ENCODE assay signal across 23 mouse cellular contexts in genomic region chr5:97190695-97191094, GRCm38 (mm10).
DNase-seq lines count a peak whose midpoint lies in the region; ATAC-seq lines count a peak whose summit lies in the region.
"Had no signal": no experiment of that assay in that cellular context is flagged by ENCODE, and none has a peak within 500 bp of the region (broad histone marks: within the 10 kb centered on the region; RNA-seq: fewer than 3 reads in every experiment).

No protein-coding gene starts in this region.

- H3K4me1 ChIP-seq in intestine, embryonic 14.5 days (replicated peaks; ENCODE audit: control insufficient read depth, insufficient read depth, low read length) = peaks cover 4% of the 10 kb centered on the region; the same call in 1 of the 2 replicates
- no peaks in the 10 kb centered on the region; the same call in 1 of the 2 replicates for H3K4me1 ChIP-seq in intestine, embryonic 15.5 days (replicated peaks)
- H3K4me1 ChIP-seq in neural tube, embryonic 11.5 days (ENCODE audit: control insufficient read depth, insufficient read depth, low read length) = peaks cover 10% of the 10 kb centered on the region
- peaks cover 7% of the 10 kb centered on the region for H3K4me1 ChIP-seq in embryonic facial prominence, embryonic 14.5 days (ENCODE audit: control insufficient read depth, insufficient read depth, low read length)
- H3K4me1 ChIP-seq in limb, embryonic 15.5 days = peaks cover 9% of the 10 kb centered on the region; the same call in 1 of the 2 replicates
- H3K4me1 ChIP-seq: liver, embryonic 13.5 days; stomach, embryonic 15.5 days had no signal

- H3K9ac ChIP-seq in intestine, embryonic 14.5 days (ENCODE audit: low read length) = no peak overlapping the region
- no peak overlapping the region for H3K9ac ChIP-seq in intestine, embryonic 15.5 days
- H3K9ac ChIP-seq in neural tube, embryonic 11.5 days (ENCODE audit: low read length) = no peak overlapping the region
- H3K9ac ChIP-seq in embryonic facial prominence, embryonic 14.5 days (ENCODE audit: low read depth, low read length) = no peak overlapping the region
- no peak overlapping the region for H3K9ac ChIP-seq in limb, embryonic 15.5 days
- H3K9ac ChIP-seq: forebrain, embryonic 12.5 days; liver, embryonic 13.5 days; lung, embryonic 15.5 days; stomach, embryonic 15.5 days had no signal

- H3K9me3 ChIP-seq in intestine, embryonic 14.5 days (ENCODE audit: control insufficient read depth, low read length) = no peaks in the 10 kb centered on the region
- H3K9me3 ChIP-seq in intestine, embryonic 15.5 days = no peaks in the 10 kb centered on the region
- no peaks in the 10 kb centered on the region for H3K9me3 ChIP-seq in neural tube, embryonic 11.5 days (ENCODE audit: control insufficient read depth, low read length)
- no peaks in the 10 kb centered on the region for H3K9me3 ChIP-seq in embryonic facial prominence, embryonic 14.5 days (ENCODE audit: control insufficient read depth, low read length)
- H3K9me3 ChIP-seq in limb, embryonic 15.5 days = no peaks in the 10 kb centered on the region
- H3K9me3 ChIP-seq: forebrain, embryonic 12.5 days; liver, embryonic 13.5 days; lung, embryonic 15.5 days; midbrain, embryonic 10.5 days; stomach, embryonic 15.5 days had no signal

- DNase-seq in intestine, embryonic 14.5 days (ENCODE audit: low spot score) = no peak
- DNase-seq in neural tube, embryonic 11.5 days (ENCODE audit: low spot score) = peak; percentile 29
- no peak for DNase-seq in neural tube, embryonic 10.5 days (ENCODE audit: extremely low spot score, low spot score)
- peak; percentile 93 for DNase-seq in embryonic facial prominence, embryonic 14.5 days (ENCODE audit: low spot score)
- no peak for DNase-seq in natural killer cell, adult 2 months (ENCODE audit: low spot score in 2 of 2)
- DNase-seq: B cell, adult 2 months; cerebellum, adult 9-10 months; gastrocnemius, postnatal 25 days; heart, adult 2 months; heart, postnatal 4 days; kidney, adult 8-10 months; layer of hippocampus, postnatal 36 days; liver, embryonic 13.5 days; right cerebral cortex, postnatal 14 days; spleen, adult 18-20 months had no signal

- peak overlapping the region; percentile 36; the same call in 1 of the 2 replicates for H3K27ac ChIP-seq in intestine, embryonic 14.5 days (ENCODE audit: low read depth)
- H3K27ac ChIP-seq in intestine, embryonic 15.5 days = no peak overlapping the region
- H3K27ac ChIP-seq in neural tube, embryonic 11.5 days (ENCODE audit: low read depth, low read length) = no peak overlapping the region
- H3K27ac ChIP-seq in embryonic facial prominence, embryonic 14.5 days (replicated peaks; ENCODE audit: low read depth, low read length) = peak overlapping the region; percentile 36; the same call in 1 of the 2 replicates
- 0 out of 2 replicates have a peak overlapping the region, but pooled peaks have one; percentile 17 for H3K27ac ChIP-seq in limb, embryonic 15.5 days
- H3K27ac ChIP-seq: forebrain, embryonic 12.5 days; heart, adult 2 months; layer of hippocampus, adult 2 months; liver, embryonic 13.5 days; lung, embryonic 15.5 days; macrophage; midbrain, embryonic 10.5 days; stomach, embryonic 15.5 days had no signal

- 30% methylated on average over 3 of the region's 3 CpGs for WGBS in intestine, embryonic 14.5 days
- WGBS in intestine, embryonic 15.5 days = 37% methylated on average over 3 of the region's 3 CpGs
- WGBS in neural tube, embryonic 11.5 days = 39% methylated on average over 3 of the region's 3 CpGs
- WGBS in embryonic facial prominence, embryonic 14.5 days = 21% methylated on average over 3 of the region's 3 CpGs
- WGBS in limb, embryonic 15.5 days = 19% methylated on average over 3 of the region's 3 CpGs

- H3K27me3 ChIP-seq in intestine, embryonic 14.5 days (replicated peaks; ENCODE audit: control insufficient read depth, insufficient read depth, low read length) = no peaks in the 10 kb centered on the region
- no peaks in the 10 kb centered on the region for H3K27me3 ChIP-seq in intestine, embryonic 15.5 days (replicated peaks)
- H3K27me3 ChIP-seq in neural tube, embryonic 11.5 days (ENCODE audit: control insufficient read depth, insufficient read depth, low read length) = no peaks in the 10 kb centered on the region
- H3K27me3 ChIP-seq in embryonic facial prominence, embryonic 14.5 days (replicated peaks; ENCODE audit: control insufficient read depth, insufficient read depth, low read length) = no peaks in the 10 kb centered on the region
- H3K27me3 ChIP-seq in limb, embryonic 15.5 days = no peaks in the 10 kb centered on the region
- H3K27me3 ChIP-seq: forebrain, embryonic 12.5 days; liver, embryonic 13.5 days; lung, embryonic 15.5 days; stomach, embryonic 15.5 days had no signal

- ATAC-seq in intestine, embryonic 14.5 days (replicated peaks; ENCODE audit: low FRiP score, low TSS enrichment, low read depth) = no peak
- ATAC-seq in intestine, embryonic 15.5 days = no peak
- no peak for ATAC-seq in neural tube, embryonic 11.5 days (ENCODE audit: insufficient read depth, low FRiP score, low TSS enrichment)
- ATAC-seq in embryonic facial prominence, embryonic 14.5 days (ENCODE audit: low read depth) = peak; percentile 83; the same call in 1 of the 2 replicates
- no peak for ATAC-seq in limb, embryonic 15.5 days (ENCODE audit: insufficient number of reproducible peaks, low FRiP score, low TSS enrichment, low read depth)

- H3K36me3 ChIP-seq in intestine, embryonic 14.5 days (ENCODE audit: control insufficient read depth, insufficient read depth, low read length) = no peaks in the 10 kb centered on the region
- no peaks in the 10 kb centered on the region for H3K36me3 ChIP-seq in intestine, embryonic 15.5 days
- no peaks in the 10 kb centered on the region for H3K36me3 ChIP-seq in neural tube, embryonic 11.5 days (ENCODE audit: control insufficient read depth, insufficient read depth, low read length)
- no peaks in the 10 kb centered on the region for H3K36me3 ChIP-seq in embryonic facial prominence, embryonic 14.5 days (ENCODE audit: control insufficient read depth, insufficient read depth, low read length)
- H3K36me3 ChIP-seq in limb, embryonic 15.5 days = no peaks in the 10 kb centered on the region
- H3K36me3 ChIP-seq: forebrain, embryonic 12.5 days; liver, embryonic 13.5 days; lung, embryonic 15.5 days; midbrain, embryonic 10.5 days; stomach, embryonic 15.5 days had no signal

- H3K4me2 ChIP-seq in intestine, embryonic 14.5 days (ENCODE audit: low read length) = no peak overlapping the region
- H3K4me2 ChIP-seq in intestine, embryonic 15.5 days (replicated peaks) = no peak overlapping the region
- H3K4me2 ChIP-seq in neural tube, embryonic 11.5 days (ENCODE audit: low read depth) = no peak overlapping the region
- H3K4me2 ChIP-seq in embryonic facial prominence, embryonic 14.5 days (ENCODE audit: low read depth, low read length) = no peak overlapping the region
- no peak overlapping the region for H3K4me2 ChIP-seq in limb, embryonic 15.5 days
- H3K4me2 ChIP-seq: forebrain, embryonic 12.5 days; liver, embryonic 13.5 days; lung, embryonic 15.5 days; stomach, embryonic 15.5 days had no signal

- no peak overlapping the region for H3K4me3 ChIP-seq in intestine, embryonic 14.5 days (ENCODE audit: low read depth, low read length)
- H3K4me3 ChIP-seq in intestine, embryonic 15.5 days (replicated peaks) = no peak overlapping the region
- no peak overlapping the region for H3K4me3 ChIP-seq in neural tube, embryonic 11.5 days (ENCODE audit: low read depth, low read length)
- H3K4me3 ChIP-seq in embryonic facial prominence, embryonic 14.5 days (ENCODE audit: low read depth, low read length) = no peak overlapping the region
- H3K4me3 ChIP-seq in limb, embryonic 15.5 days = no peak overlapping the region
- H3K4me3 ChIP-seq: forebrain, embryonic 12.5 days; heart, adult 2 months; layer of hippocampus, adult 2 months; liver, embryonic 13.5 days; lung, embryonic 15.5 days; midbrain, embryonic 10.5 days; stomach, embryonic 15.5 days had no signal

Comparison
In these comparisons a context has a peak if more than half of its experiments do, and no peak if none do; other contexts are left out.
1. DNase-seq: peak in neural tube, embryonic 11.5 days (single experiment) and embryonic facial prominence, embryonic 14.5 days (single experiment); none in intestine, embryonic 14.5 days (single experiment), neural tube, embryonic 10.5 days (single experiment) and natural killer cell, adult 2 months (0 of 2).
2. H3K27ac ChIP-seq: peak in intestine, embryonic 14.5 days (single experiment), embryonic facial prominence, embryonic 14.5 days (single experiment) and limb, embryonic 15.5 days (single experiment); none in intestine, embryonic 15.5 days (single experiment) and neural tube, embryonic 11.5 days (single experiment).